20 mouse cellular contexts compared by ENCODE assay signal in genomic region chr11:104977976-104978375, GRCm38 (mm10).
A peak's percentile ranks its signal among the peaks of the same experiment; 100 is the strongest.
DNase-seq lines count a peak whose midpoint lies in the region; TF ChIP-seq lines count a peak whose summit lies in the region.
"Had no signal": no experiment of that assay in that cellular context is flagged by ENCODE, and none has a peak within 500 bp of the region (broad histone marks: within the 10 kb centered on the region; RNA-seq: fewer than 3 reads in every experiment).

No protein-coding gene starts in this region.

- H3K4me1 ChIP-seq in E14TG2a.4 (replicated peaks; ENCODE audit: low read depth, low read length) (peaks cover 45% of the 10 kb centered on the region), ES-E14 (ENCODE audit: control insufficient read depth in 2 of 2, insufficient read depth in 2 of 2, low read length in 2 of 2, poor library complexity in 1 of 2) (peaks cover 6% of the 10 kb centered on the region in 2 experiments; a peak in 2 of 4 replicates)
- H3K4me1 ChIP-seq: embryonic facial prominence, embryonic 10.5 days; embryonic facial prominence, embryonic 12.5 days; forebrain, embryonic 13.5 days; forebrain, embryonic 15.5 days had no signal

- no peak overlapping the region for H3K9ac ChIP-seq in ES-E14 (ENCODE audit: insufficient read depth, low read depth, low read length, poor library complexity, severe bottlenecking)
- H3K9ac ChIP-seq: embryonic facial prominence, embryonic 12.5 days; forebrain, embryonic 13.5 days; forebrain, embryonic 15.5 days; forebrain, postnatal 0 days had no signal

- TF ChIP-seq CTCF in E14TG2a.4 (conservative IDR thresholded peaks at IDR 0.05; ENCODE audit: low read length): no peak

- H3K9me3 ChIP-seq in E14TG2a.4 (ENCODE audit: low read length): peaks cover 11% of the 10 kb centered on the region
- H3K9me3 ChIP-seq in ES-E14 (ENCODE audit: control insufficient read depth, insufficient read depth, low read depth, low read length): no peaks in the 10 kb centered on the region
- H3K9me3 ChIP-seq: embryonic facial prominence, embryonic 10.5 days; embryonic facial prominence, embryonic 12.5 days; forebrain, embryonic 13.5 days; forebrain, embryonic 15.5 days had no signal

- in situ Hi-C loops in ES-E14 (cut with MboI; ENCODE audit: low sequenced_read_pairs in 2 of 2, unreplicated experiment in 2 of 2): no loop called here

- H3K4me3 ChIP-seq in E14TG2a.4 (replicated peaks; ENCODE audit: low read length) (peak overlapping the region; percentile 3; the same call in 1 of the 2 replicates), ES-E14 (ENCODE audit: insufficient read depth in 1 of 2, low read depth in 1 of 2, low read length in 2 of 2, poor library complexity in 1 of 2, severe bottlenecking in 1 of 2) (peak overlapping the region; percentile 37 to 46; a peak in 2 of 4 replicates)
- H3K4me3 ChIP-seq: embryonic facial prominence, embryonic 10.5 days; embryonic facial prominence, embryonic 12.5 days; forebrain, embryonic 13.5 days; forebrain, embryonic 15.5 days had no signal

- DNase-seq in ES-E14 (ENCODE audit: low read depth, low spot score) (peak; percentile 59), ZHBTc4 (ENCODE audit: low read depth, low spot score) (peak; percentile 92)
- no peak for DNase-seq in spleen, postnatal 14 days (ENCODE audit: low spot score in 2 of 2)
- DNase-seq in urinary bladder, postnatal 10 days (ENCODE audit: low spot score): no peak
- DNase-seq: adrenal gland, adult 2 months; adrenal gland, postnatal 10 days; adrenal gland, postnatal 25 days; B cell, adult 2 months; cerebellum, adult 11-12 months; cerebellum, adult 2 months; cerebellum, adult 9-10 months; cerebellum, postnatal 10 days; cerebellum, postnatal 25 days; forebrain, postnatal 0 days had no signal

- no peaks in the 10 kb centered on the region for H3K27me3 ChIP-seq in E14TG2a.4 (ENCODE audit: insufficient read depth, low read length)
- H3K27me3 ChIP-seq: CH12.LX; embryonic facial prominence, embryonic 12.5 days; forebrain, embryonic 13.5 days; forebrain, embryonic 15.5 days had no signal

- peak overlapping the region; percentile 84; the same call in 1 of the 2 replicates for H3K27ac ChIP-seq in ES-E14 (ENCODE audit: insufficient read depth, low read depth, low read length, poor library complexity, severe bottlenecking)
- H3K27ac ChIP-seq: embryonic facial prominence, embryonic 10.5 days; embryonic facial prominence, embryonic 12.5 days; forebrain, embryonic 13.5 days; forebrain, embryonic 15.5 days had no signal

- H3K36me3 ChIP-seq in E14TG2a.4 (ENCODE audit: insufficient read depth, low read length): no peaks in the 10 kb centered on the region
- H3K36me3 ChIP-seq in ES-E14 (ENCODE audit: control insufficient read depth, insufficient read depth, low read length, poor library complexity, severe bottlenecking): no peaks in the 10 kb centered on the region
- H3K36me3 ChIP-seq: embryonic facial prominence, embryonic 10.5 days; embryonic facial prominence, embryonic 12.5 days; forebrain, embryonic 15.5 days had no signal

TF ChIP-seq in ES-E14, 5 proteins besides CTCF, POLR2A, EP300 and RAD21:
- 0 out of 2 replicates have a peak, but pooled peaks have one; percentile 22 for TF ChIP-seq CHD2 (IDR thresholded peaks at IDR 0.05; ENCODE audit: low read depth, low read length)
- TF ChIP-seq ZC3H11A (IDR thresholded peaks at IDR 0.05; ENCODE audit: borderline replicate concordance, low read depth, low read length): no peak

Comparison
In these comparisons a context has a peak if more than half of its experiments do, and no peak if none do; other contexts are left out.
1. DNase-seq: peak in ES-E14 (single experiment) and ZHBTc4 (single experiment); none in spleen, postnatal 14 days (0 of 2) and urinary bladder, postnatal 10 days (single experiment).